Mouse (Mus musculus) cerebellum, adult 8-10 months (tissue): Measurements from ENCODE around the gene Med9.
"Not testable (repeated sequence)": the region's sequence is repeated elsewhere in the genome, so short reads cannot be mapped to it uniquely, and the experiment has no call there.

Experiments
- DNase-seq: peaks from one replicate; pipeline ENCODE4 v3.0.0; 2022

The Med9 gene

DNA sequence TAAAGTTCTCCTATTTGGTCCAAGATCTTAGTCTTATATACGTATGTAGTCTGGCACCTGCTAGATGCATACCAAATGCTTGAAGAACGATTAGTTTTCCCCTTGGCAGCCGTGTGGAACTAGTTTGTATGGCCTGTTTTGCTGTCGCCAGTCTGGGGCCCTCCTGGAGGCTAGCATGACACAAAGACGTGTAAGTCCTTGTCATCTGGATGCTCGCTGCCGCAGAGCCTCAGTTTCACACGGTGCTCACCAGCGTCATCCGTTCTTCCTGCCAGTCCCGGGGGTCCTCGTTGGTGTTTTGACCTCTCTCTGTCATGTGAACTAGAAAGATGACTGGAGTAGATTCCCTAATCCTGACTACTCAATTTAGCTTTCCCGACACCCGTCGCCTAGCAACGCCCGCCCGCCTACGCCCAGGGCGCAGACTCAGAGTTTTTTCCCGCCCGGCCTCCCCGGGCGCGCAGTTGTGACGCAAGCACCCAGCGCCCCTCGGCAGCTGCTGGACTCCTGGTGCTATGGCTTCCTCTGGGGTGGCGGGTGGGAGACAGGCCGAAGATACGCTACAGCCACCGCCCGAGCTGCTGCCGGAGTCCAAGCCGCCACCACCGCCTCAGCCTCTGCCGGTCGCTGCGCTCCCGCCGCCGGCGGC is at the start of gene Med9:
TSS of gene Med9 (plus strand) at position 455 of the 649 bp plus-strand sequence.
- peak; percentile 88 for DNase-seq

DNA sequence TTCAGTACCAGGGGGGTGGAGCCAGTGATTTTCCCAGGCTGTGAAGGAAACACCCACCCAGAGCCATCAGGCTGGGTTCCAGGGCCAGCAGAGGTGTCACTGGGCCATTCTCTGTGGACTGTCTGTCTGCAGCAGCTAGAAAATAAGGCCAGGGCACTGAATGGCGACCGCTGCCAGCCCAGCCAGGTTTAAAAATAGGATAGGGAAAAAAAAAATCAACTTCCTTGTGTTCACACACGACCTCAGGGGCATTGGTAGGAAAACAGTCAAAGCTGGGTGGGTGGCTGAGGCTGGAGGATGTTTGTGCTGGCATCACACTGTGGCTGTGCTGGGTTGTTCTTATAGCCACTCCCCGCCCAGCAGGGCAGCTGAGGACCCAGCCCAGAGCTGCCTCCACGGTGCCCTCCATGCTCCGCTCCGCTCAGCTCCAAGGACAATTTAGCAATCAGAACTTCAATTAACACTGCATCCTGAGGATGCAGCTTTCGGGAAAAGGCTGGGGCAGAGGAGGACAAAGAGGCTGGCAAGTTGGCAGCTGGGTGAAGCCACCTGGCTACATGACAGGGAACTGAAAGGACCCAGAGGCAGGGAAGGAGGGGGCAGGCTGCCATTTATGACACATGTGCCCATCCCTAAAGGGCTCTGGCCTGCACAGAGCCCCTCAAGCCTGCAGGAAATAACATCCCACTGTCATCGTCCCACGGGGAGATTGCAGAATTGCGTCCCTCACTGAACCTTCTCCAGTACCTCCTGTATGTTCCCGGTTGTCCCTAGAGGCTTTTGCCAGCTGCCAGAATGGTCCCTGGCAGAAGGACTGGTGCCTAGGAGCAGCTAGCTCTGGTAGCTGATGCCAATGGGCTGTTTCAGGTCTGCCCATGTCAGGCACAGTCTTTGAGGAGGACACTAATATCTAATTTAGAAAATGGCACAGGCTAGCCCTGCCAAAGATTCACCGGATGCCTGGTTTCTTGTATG is 48.0 kb upstream of the Med9 start:
- DNase-seq, result no peak

DNA sequence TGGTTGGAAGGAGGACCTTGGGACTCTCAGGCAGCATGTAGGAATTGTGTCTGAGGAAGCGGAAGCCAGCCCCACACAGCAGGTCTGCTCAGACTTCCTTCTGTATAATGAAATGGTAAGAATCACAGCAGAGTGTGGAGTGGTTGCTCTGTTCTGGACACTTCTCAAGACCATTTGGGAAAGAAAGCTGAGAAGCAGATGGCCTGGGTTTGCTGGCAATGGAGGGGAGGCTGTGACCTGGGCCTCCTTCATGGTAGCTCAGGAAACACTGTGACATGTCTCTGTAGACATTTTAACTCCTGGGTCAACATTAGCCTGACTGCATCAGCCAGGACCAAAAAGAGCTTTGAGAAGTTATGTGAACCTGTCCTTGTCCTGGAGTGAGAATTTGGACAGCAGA is 47.0 kb upstream of the Med9 start:
- no peak for DNase-seq

DNA sequence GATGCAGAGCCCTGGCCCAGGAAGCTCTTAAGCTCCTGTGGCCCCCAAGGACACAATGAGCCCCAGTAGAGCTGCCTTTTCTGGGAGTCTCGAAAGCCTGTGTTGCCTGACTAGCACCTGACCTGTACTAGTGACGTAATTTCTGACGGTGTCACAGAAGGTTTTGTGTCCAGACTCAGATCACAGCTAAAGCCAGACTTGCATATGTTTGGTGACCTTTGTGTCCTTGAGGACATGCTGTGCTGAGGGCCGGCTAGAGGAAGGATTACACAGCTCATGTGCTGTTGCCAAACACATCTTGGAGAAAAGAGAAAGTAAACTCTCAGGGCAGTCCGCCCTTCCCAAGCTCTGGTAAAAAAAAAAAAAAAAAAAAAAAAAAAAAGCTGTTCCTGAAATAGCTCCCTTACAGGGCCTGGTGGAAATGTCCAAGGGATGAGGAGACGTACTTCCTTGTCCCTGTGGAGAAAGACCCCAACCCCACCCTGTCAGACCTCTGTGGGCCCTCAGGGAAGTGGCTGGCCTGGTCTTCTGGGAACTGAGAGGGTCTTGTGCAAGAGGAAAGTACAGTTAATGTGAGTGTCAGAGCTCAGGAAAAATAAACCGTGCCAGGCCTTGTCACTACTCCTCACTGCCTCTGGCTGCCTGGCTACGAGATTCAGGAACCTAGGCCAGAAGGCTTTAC is 45.8 kb upstream of the Med9 start:
- DNase-seq, result no peak

DNA sequence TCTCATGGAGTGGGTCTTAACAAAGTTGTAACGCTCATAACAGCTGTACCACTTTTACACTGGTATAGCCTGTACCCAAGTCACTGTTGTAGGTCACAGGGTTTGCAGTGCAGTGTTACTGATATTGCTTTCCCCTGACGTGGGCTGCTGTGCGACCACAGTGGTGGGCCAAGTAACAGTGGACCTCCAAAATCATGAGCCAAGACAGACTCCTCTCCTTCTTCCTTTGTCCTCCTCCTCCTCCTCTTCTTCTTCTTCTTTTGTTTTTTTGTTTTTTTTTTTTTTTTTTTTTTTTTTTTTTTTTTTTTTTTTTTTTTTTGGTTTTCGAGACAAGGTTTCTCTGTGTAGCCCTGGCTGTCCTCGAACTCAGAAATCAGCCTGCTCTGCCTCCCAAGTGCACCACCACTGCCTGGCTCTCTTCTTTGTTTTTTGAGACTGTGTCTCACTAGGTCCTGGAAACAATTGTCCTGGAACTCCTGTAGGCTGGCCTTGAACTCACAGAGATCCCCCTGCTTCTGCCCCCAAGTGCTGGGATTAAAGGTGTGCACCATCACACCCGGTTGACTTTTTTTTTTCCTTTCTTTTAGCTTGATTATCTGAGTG is 41.4 kb upstream of the Med9 start:
- no peak for DNase-seq

DNA sequence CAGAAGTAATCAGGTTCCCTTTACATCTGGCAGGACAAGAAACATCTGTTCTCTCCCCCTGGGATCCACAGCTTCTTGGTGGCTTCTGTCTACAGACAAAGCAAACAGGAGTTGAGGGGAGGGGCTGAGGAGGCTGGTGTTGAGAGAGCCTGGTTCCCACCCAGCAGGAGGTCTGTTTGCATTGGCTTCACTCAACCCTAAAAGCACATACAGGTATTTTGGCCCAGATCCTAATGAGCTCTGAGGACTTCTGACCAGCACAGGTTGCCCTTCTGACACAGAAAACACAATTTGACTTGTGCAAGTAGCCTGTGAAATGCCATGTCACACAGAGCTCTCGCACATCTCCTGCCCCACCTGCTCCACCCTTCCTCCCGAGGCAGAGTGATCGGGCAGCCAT is 39.6 kb upstream of the Med9 start:
- no peak for DNase-seq

DNA sequence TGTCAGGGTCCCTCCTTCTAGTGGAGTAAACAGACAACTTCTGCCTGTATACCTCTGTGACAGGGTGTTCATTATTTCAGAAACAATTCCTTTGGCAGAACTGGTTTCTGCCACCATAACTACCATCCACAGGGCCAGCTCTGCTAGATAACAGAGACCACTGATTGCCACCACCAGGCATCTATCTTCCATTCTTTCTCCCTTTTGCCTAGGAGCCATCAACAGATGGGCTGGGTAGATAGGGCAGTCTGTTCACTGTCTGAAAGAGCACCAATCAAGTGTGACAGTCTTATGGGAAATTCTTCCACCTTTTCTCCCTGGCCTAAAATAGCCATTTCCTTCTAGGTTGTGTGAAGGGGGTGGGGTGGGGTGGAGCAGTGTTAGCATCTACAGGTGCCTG is 37.4 kb upstream of the Med9 start:
- DNase-seq, result no peak

DNA sequence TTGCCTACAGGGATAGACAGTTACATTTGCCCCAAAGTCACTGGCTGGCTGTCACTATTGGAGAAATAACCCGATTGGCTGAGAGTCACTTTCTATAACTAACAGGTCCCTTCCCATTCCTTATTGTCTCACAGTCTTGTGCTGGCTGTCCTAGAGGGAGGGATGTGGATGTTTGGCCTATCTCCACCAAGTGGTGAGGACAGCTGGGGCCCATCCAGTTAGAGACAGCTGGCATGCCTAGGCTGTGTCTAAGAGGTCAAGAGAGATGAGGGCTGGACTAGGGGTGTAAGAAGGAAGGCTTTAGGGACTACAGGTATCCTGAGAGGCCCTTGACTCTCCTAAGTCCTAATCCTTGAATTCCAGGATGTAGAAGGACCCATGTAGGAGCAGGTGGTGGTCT is 36.5 kb upstream of the Med9 start:
- DNase-seq, result no peak

DNA sequence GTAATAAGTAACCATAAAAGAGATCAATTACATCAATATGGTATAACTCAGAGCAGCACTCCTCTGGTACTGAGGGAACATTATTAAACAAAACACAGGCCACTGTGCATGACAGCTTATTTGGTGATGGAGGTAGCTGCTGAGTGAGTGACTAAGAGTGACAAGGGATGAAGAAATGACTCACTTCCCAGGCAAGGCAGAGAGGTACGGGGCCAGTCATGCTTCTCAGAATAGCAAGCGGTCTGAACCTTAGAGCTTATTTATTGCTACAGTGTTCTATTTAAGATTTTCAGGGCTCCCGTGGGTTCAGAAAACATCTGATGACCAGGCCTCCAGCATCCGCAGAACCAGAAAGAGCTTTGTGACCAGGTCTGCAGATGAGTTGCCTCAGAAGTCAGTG is 34.3 kb upstream of the Med9 start:
- DNase-seq, result no peak

DNA sequence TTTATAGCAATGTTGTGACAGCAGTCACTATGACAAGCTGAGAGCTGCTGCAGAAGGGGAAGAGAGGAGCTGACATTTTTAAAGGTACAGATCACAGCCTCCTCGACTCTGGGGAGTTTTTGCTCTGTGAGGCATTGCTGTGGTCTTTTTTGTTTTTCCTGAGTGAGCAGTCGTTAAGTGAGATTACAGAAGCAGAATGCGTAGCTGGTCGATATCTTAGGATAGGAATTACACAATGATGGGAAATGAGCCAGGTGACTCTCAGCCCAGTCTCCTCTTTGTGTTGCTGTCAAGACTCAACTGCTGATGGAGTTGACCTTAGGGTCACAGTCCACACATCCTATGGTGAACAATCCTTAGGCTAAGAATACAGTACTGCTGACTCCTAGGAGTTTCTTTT is 30.0 kb upstream of the Med9 start:
- no peak for DNase-seq

DNA sequence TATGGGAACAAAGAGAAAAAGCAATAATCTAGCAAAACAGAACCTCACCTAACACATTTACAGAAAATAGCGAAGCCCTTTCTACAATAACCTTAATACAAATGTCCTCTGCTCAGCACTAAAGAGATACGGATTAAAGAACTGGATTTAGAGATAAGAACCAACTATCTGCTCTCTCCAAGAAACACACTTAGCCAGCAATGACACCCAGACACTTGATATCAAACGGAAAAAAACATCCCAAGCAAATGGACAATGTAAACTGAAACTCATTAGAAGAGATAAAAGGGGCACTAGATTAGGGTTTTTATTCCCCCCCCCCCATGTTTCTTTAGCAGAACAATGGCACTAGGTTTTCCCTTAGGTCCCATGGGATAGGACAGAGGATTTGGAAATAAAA is 28.6 kb upstream of the Med9 start:
- no peak for DNase-seq

DNA sequence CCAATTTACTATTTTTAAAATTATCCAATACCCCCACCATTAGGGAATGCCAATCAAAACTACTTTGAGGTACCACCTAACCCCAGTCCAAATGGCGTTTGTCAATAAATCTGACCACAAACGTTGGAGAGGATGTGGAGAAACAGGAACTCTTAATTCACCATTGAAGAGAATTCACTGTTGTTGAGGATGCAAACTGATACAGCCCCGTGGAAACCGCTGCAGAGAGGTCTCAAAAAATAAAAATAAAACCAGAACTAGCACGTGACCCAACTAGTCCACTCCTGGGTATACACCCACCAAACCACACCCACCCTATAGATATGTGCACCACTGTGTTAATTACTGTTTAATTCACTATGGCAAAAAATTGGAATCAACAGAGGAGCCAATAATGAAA is 27.7 kb upstream of the Med9 start:
- DNase-seq, result no peak

DNA sequence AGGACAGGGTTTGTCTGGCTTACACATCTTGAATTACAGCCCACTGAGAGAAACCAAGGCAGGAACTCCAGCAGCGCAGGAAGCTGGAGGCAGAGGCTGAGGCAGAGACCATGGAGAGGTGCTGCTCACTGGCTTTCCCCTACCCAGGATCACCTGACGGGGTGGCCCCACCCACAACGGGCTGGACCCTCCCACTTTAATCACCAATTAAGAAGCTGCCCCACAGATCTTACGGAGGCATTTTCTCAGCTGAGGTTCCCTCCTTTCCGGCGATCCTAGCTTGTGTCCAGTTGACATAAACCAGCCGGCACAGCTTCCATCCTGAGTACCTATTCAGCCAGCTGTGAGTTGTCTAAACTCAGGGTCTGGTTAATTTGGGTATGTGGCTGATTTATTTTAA is 26.7 kb upstream of the Med9 start:
- no peak for DNase-seq

DNA sequence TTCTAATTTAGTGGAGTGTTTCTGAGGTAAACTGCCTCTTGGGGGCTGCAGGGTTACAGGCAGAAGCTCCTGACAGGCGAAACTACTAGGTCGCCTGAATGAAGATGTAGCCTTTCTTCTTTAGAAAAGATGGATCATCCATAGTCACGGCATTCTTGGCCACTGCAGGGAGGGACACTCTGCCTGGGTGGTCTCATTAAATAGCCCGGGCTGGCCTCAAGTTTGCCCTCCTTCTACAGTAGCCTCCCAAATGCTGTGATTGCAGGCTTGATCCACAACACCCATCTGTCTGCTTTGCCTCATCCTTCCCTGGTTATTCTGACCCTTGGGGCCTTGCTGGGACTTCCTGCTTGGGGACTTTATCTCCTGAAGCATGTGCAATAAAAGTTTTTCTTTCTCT is 18.0 kb upstream of the Med9 start:
- no peak for DNase-seq

DNA sequence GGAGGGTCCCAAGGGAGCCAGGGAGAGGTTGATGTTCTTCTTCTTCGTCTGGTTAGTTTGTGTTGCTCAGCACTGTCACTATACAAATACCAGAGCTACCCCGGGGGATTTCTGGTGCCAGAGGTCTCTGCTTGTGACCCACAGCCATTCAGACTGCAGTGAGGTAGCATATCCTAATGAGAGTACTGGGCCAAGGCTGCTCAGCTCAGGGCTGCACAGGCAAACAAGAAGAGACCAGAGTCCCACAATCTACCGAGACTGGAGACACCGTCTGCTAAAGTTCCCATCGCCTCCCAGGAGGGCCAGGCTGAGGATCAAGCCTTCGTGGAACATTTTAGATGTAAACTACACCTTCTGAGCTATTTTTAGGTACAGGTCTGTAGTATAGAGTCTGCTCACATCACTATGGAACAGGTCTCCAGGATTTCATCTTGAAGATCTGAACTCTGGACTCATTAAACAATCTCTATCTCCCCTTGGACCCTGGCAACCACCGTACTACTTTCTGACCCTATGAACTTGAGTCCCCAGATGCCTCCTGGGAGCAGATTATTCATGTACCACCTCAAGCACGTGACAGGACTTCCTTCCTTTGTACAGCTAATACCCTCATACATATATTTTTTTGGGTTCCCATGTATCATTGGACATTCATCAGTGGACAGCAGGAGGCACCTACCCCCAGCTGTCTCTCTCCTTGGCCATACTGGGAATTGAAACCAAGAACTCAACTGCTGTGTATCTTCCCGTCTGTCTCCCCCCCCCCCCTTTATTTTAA is 15.3 kb upstream of the Med9 start:
- DNase-seq, result no peak

DNA sequence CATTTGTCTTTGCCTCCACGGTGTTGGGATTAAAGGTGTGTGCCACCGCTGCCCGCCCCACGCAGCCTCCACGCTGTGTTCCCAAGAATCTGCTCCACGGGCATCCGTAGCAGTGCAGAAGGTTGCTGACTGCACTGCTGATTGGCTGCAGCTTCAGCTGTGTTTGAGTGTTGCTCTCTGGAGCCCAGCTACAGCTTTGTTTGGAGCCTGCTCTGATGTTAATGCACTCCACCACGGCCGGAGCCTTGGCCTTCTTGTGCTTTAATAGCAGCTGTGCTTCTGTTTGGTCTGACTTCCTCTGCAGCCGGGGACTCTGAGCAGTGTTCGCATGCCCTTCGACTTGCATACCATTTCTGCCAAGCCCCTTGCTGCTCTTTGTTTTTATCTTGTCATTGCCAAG is 14.1 kb upstream of the Med9 start:
- DNase-seq, result no peak

DNA sequence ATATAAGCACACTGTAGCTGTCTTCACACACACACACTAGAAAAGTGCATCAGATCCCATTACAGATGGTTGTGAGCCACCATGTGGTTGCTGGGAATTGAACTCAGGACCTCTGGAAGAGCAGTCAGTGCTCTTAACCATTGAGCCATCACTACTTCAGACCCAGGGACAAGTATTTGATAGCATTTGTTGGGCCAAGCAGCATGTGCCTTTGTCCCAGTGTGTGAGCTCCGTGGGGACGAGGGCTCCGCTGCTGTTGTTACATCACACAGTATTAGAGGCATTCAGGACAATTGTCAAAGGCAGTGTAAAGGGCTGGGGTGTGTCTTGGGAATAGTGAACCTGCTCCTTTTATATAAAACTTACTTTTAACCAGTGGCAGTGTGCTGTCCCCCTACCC is 11.0 kb upstream of the Med9 start:
- no peak for DNase-seq

DNA sequence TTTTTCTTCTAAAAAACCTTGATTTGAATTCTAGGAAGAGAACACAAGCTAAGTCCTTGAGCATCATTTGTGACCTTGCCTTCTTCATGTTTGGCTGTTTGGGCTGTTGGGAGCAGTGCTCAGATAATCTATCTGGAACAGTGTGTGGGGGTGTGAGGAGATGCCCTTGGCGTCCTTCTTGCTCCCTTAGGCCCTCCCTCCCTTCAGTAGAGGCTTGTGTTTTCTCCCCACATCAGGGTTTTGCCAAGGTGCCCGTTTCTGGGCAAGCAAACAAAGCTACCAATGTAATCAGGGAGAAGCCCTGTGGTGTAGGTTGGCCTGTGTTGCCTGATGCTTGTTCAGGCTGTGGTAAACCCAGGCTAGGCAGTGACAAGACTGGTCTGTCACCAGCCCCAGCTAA is 10.4 kb upstream of the Med9 start:
- DNase-seq, result no peak

DNA sequence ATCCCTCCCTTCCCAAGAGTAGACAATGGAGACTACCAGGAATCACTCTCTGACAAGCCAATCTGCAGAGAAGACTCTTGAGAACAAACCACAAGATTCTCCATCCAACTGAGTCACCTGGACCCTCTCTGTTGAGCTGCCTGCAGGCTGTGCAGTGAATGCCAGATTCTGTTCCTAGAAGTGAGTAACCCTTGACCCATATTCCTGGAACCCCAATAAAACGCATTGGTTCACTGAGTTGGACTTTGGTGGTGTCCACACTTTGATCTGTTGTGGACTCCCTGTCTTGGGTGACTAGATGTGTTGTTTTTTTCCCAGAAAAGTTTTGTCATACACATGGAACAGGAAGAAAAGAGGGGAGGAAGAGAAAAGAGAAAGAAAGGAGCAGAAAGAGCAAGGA is 8.2 kb upstream of the Med9 start:
- DNase-seq, result no peak

DNA sequence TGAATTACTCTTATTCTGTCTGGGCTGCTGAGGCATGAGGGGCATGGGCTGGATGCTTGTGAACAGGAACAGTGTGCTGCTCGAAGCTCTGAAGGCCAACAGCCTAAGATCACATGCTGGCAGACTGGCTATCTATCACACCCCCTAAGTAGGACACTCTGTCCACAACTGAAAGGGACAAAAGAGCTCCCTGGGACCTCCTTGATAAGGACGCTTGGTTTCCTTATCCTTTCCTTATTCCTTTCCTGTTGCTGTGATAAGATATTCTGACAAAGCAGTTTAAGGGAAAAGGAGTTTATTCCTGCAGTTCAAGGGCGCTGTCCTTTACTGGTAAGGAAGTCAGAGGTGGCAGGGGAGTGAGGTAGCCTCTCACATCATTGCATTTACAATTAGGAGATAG is 7.4 kb upstream of the Med9 start:
- DNase-seq, result no peak

DNA sequence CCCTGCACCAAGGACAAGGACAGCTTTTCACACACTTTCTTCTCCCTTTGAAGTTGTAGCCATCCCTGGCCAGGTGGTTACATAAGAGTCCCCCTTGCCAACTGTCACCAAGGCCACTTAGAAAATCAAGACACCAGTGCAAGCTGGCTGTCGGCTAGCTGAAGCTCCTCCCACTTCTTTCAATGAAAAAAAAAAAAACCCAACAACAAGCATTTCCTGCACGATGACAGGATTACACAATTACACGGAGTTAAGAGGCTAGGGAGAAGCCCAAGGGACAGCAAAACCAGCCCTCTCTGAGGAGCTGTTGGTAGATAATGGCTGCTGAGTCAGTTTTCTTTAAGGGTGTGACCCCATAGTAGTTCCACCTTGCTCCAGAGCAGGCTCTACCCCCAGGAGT is 6.6 kb upstream of the Med9 start:
- DNase-seq, result no peak

DNA sequence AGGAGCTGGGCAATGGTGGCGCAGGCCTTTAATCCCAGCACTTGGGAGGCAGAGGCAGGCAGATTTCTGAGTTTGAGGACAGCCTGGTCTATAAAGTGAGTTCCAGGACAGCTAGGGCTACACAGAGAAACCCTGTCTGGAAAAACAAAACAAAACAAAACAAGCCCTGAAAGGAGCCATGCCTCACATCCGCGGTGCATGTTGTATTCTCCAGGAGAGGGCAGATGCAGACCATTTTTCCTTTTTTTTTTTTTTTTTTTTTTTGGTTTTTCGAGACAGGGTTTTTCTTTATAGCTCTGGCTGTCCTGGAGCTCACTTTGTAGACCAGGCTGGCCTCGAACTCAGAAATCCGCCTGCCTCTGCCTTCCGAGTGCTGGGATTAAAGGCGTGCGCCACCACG is 3.2 kb upstream of the Med9 start:
- not testable (repeated sequence) for DNase-seq

DNA sequence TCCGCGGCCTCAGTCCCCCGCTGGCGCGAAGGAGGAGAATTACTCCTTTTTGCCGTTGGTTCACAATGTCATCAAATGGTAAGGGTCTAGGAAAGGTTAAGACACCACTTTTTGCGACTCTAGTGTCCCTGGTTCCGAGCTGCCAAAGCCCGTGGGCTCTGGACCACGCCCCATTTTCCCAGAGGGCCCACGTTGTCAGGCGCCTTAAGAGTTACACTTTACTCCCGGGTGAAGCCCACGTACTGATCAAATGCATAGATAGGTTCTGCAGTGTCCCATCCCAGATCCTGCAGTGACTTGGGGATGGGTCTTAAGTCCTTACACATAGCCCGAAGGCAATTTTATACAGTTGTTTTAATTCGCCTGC is 378 bp downstream of the Med9 start:
- DNase-seq, result no peak
